Mouse (Mus musculus): ENCODE results near the gene Crygb.

- TF ChIP-seq POLR2A (IDR thresholded peaks at IDR 0.05; ENCODE audit: borderline replicate concordance, extremely low read depth, insufficient read depth, insufficient read length, poor library complexity, severe bottlenecking) (no peak), CTCF (IDR thresholded peaks at IDR 0.05; ENCODE audit: borderline replicate concordance, extremely low read depth, insufficient read depth, insufficient read length) (no peak)
Measured at GRCm38 (mm10) chr1:65032641-65033040, 49.4 kb downstream of the Crygb start, which contains the start of gene Akr1cl.

All from brain, embryonic 14.5 days (tissue).